Mouse (Mus musculus): ENCODE measurements around the gene Myl7.

GRCm38 (mm10) chr11:5867196-5867595, 31.4 kb downstream of the Myl7 start:
- TF ChIP-seq CTCF (IDR thresholded peaks at IDR 0.05; ENCODE audit: borderline replicate concordance, control insufficient read depth, extremely low read depth, insufficient read depth, low read length, poor library complexity) (no peak), POLR2A (IDR thresholded peaks at IDR 0.05; ENCODE audit: control insufficient read depth, extremely low read depth, insufficient read depth, low read length, poor library complexity) (no peak)
